Mouse (Mus musculus): ENCODE results near the gene Gm20696. TPM values are rescaled to one million over a fixed set of nuclear protein-coding genes. Genes with fewer than 3 reads are reported as not detected.
A peak's percentile ranks its signal among the peaks of the same experiment; 100 is the strongest.

Gene Gm20696
- total RNA-seq, 2 experiments from 2014 or later: 9.0 to 9.2 TPM

GRCm38 (mm10) chr6:99503741-99504140 is 162.9 kb downstream of the Gm20696 start:
- Histone ChIP-seq H3K27ac (no peak overlapping the region), H3K4me3 (no peak overlapping the region)
- no peak for TF ChIP-seq CTCF (IDR thresholded peaks at IDR 0.05)
- no peak for DNase-seq (ENCODE audit: extremely low spot score in 1 of 2, low spot score in 2 of 2)
- intact Hi-C loops (cut with DNase I): no loop called here

DNA sequence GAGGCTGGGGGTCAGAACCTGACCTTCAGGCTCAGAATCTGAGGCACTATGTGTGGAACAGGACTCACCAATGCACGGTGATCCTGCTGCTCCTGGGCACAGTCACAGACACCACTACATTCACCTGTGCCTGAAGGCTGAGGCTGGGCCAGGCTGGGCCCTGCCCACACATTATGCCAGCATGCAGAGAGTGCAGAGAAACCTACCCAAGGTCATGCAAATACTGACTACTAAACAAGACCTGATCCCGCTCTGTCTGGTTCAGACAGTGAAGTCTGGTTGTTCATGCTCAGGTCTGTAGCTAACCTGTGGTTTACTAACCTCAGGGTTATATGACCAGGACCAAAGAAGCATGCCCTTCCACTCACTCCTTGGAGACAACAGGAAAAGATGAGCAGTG is 163.9 kb downstream of the Gm20696 start:
- no peak for TF ChIP-seq CTCF (IDR thresholded peaks at IDR 0.05)
- Histone ChIP-seq H3K4me3 (no peak overlapping the region), H3K27ac (no peak overlapping the region)
- intact Hi-C loops (cut with DNase I): no loop called here
- no peak for DNase-seq (ENCODE audit: extremely low spot score in 1 of 2, low spot score in 2 of 2)

DNA sequence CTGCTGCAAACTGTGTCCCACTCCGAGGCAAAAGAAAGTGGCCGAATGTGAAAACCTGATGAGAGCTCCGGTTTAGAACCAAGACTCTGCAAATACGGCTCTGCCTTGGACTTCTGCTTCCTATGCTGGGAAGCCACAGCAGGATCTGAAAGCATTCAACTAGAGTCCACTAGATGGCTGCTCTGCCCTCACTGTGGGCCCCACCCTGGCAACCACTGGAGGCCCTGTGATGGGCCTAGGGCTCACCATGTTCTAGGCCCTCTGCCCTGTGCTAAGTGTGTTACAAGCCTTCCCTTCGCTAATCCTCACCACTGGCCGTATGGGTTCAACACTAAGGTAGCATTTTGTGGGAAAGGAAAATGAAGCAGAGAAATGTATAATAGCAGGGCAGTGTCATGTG is 164.3 kb downstream of the Gm20696 start:
- DNase-seq (ENCODE audit: extremely low spot score in 1 of 2, low spot score in 2 of 2): no peak
- Histone ChIP-seq H3K27ac (no peak overlapping the region), H3K4me3 (no peak overlapping the region)
- intact Hi-C loops (cut with DNase I): no loop called here
- no peak; the same call in 1 of the 2 replicates for TF ChIP-seq CTCF (IDR thresholded peaks at IDR 0.05)

- H3K4me3 ChIP-seq: no peak overlapping the region
- H3K27ac ChIP-seq: no peak overlapping the region
- intact Hi-C loops (cut with DNase I): no loop called here
- no peak for TF ChIP-seq CTCF (IDR thresholded peaks at IDR 0.05)
- no peak for DNase-seq (ENCODE audit: extremely low spot score in 1 of 2, low spot score in 2 of 2)
Measured at GRCm38 (mm10) chr6:99500570-99501270, 165.9 kb downstream of the Gm20696 start.

- intact Hi-C loops (cut with DNase I): no loop called here
- no peak for DNase-seq (ENCODE audit: extremely low spot score in 1 of 2, low spot score in 2 of 2)
- H3K27ac ChIP-seq: no peak overlapping the region
- TF ChIP-seq CTCF (IDR thresholded peaks at IDR 0.05): no peak
- no peak overlapping the region for H3K4me3 ChIP-seq
Measured at GRCm38 (mm10) chr6:99498082-99498481, 168.5 kb downstream of the Gm20696 start.

DNA sequence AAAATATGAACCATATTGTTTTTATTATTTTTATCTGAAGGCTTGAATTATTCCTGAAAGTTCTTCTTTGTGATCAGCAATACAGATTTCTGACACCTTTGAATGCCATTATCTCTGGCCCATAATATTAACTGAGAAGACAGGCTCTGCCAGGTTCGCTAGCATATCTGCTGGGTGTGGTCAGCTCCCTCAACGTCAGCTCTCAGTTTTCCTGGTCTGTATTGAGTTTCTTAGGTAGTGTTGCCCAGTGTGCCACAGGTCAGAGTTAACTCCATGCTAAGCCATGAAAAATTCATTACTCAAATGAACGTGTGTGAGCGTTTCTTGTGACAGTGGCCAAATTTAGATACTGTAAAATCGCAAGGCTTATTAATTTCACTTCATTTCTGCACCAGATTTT is 170.5 kb downstream of the Gm20696 start:
- H3K4me3 ChIP-seq: no peak overlapping the region
- TF ChIP-seq CTCF (IDR thresholded peaks at IDR 0.05): no peak
- H3K27ac ChIP-seq: no peak overlapping the region
- no peak for DNase-seq (ENCODE audit: extremely low spot score in 1 of 2, low spot score in 2 of 2)
- intact Hi-C loops (cut with DNase I): no loop called here

DNA sequence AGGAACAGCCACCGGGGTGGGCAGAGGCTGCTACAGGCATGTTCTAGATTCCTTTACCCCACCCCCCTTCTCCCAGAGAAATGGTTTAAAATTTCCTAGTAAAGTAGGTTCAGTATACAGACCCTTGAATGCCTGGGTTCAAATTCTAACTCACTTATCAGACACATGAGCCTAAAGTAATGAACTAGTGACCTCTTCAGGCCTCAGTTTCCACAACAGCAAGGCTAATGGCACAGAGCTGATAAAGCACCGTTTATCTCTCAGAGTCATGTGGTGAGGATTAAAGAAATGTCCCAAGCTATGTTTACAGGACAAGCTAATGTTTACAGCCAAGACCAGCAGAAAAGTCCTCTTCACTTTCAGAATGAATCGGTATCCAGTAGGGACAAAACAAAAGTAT is 173.7 kb downstream of the Gm20696 start:
- H3K4me3 ChIP-seq: no peak overlapping the region
- DNase-seq (ENCODE audit: extremely low spot score in 1 of 2, low spot score in 2 of 2): no peak
- no peak overlapping the region for H3K27ac ChIP-seq
- TF ChIP-seq CTCF (IDR thresholded peaks at IDR 0.05): no peak; the same call in 1 of the 2 replicates
- intact Hi-C loops (cut with DNase I): no loop called here

- Histone ChIP-seq H3K4me3 (no peak overlapping the region), H3K27ac (peak overlapping the region; percentile 50; the same call in 1 of the 2 replicates)
- DNase-seq (ENCODE audit: extremely low spot score in 1 of 2, low spot score in 2 of 2): no peak
- no peak for TF ChIP-seq CTCF (IDR thresholded peaks at IDR 0.05)
- intact Hi-C loops (cut with DNase I): no loop called here
Measured at GRCm38 (mm10) chr6:99491979-99492544, 174.5 kb downstream of the Gm20696 start.

GRCm38 (mm10) chr6:99491146-99491545 is 175.5 kb downstream of the Gm20696 start:
- intact Hi-C loops (cut with DNase I): no loop called here
- Histone ChIP-seq H3K4me3 (no peak overlapping the region), H3K27ac (no peak overlapping the region)
- TF ChIP-seq CTCF (IDR thresholded peaks at IDR 0.05): no peak
- DNase-seq (ENCODE audit: extremely low spot score in 1 of 2, low spot score in 2 of 2): no peak

DNA sequence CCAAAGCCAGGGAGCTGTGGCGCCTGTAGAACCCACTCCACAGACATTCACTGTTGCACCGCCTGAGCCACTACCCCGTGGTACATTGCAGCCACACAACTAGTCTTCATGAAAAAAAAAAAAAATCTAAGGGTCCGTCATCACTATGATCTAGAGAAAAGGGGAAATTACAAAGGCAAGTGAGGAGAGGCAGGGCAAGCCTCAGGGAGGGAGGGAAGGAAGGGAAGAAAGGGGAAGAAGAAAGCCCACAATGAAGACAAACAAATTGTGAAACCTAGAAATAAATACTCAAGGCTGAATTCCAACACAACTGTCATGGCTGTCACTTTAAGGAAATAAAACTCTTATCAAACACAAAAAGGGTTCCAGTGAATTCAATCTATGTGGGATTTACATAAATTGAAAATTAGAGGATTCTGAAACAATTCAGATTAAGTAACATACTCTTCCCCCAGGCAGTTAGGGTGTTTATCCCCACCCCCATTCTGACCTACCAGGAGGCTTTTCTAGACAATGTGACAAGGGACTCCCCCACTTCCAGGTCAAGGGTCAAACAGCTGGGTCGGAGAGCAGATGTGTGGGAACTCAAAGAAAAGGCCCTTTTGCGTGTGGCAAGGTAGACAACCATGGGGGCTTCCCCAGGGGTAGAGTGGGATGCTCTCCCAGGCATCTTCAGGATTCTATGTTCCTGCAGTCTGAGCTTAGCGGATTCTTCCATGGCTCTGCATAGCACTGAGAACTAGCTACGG is 176.5 kb downstream of the Gm20696 start:
- no peak overlapping the region for H3K27ac ChIP-seq
- TF ChIP-seq CTCF (IDR thresholded peaks at IDR 0.05): no peak
- DNase-seq (ENCODE audit: extremely low spot score in 1 of 2, low spot score in 2 of 2): no peak
- intact Hi-C loops (cut with DNase I): no loop called here
- no peak overlapping the region for H3K4me3 ChIP-seq

DNA sequence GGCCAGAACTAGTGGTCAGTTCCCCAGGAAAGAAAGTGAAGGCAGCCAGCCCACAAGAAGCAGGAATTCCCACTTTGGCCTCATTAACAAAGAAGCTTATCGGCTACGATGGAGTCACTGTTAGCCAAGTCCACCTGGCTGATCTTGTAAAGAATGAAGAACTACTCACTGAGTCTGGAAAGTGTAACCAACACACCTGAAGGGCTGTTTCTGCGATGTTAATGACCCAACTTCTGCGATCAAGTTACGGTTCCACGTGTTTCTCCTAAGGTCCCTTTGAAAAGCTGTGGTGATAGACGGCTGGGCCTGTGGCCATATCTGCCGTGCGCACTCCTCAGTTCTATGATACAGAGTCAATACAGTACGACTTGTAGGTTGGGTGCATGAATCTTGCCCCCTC is 177.2 kb downstream of the Gm20696 start:
- no peak overlapping the region for H3K4me3 ChIP-seq
- TF ChIP-seq CTCF (IDR thresholded peaks at IDR 0.05): no peak
- no peak for DNase-seq (ENCODE audit: extremely low spot score in 1 of 2, low spot score in 2 of 2)
- intact Hi-C loops (cut with DNase I): no loop called here
- H3K27ac ChIP-seq: no peak overlapping the region

DNA sequence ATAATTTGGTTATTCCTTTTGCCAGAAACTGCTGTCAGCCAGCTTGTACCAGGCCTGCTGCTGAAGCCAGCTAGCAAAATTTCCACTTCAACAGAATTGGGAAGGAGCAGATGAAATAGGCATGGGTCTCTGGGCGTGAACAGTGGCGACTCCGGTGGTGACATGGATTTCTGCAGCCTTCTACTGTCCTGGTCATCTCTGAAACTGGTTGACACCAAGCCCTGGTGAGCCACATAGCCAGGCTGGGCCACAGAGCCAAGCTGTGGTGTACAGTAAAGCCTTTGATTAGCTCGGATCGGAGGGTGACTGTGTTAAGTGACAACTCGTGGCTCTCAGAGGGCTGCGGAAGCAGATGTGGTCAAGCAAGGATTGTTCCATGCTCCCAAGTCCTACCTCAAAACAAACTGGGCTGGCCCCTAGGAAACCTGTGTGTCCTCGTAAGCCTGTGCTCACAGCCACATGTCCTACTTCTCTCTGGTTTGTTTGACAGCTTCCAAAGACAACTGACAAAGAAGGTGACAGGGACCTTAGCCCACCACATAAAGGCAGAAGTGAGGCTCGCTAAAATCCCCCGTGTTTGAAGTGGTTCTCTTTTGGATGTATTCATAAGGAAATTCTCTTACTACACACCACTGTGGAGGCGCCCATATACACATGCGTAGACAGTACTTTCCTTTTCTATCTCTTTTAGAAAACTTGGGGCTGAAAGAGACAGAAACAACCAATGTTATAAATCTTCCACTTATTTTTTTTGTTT is 180.5 kb downstream of the Gm20696 start:
- DNase-seq (ENCODE audit: extremely low spot score in 1 of 2, low spot score in 2 of 2): peak in 1 of 2 experiments; percentile 30
- peak; percentile 21 for TF ChIP-seq CTCF (IDR thresholded peaks at IDR 0.05)
- H3K4me3 ChIP-seq: no peak overlapping the region
- peak overlapping the region; percentile 70 for H3K27ac ChIP-seq
- intact Hi-C loops (cut with DNase I): loop anchor here (2.0 kb wide), 1 partner anchor 37 kb away; the partner anchor contains the start of gene Foxp1

All from left cerebral cortex, adult 2 months (tissue).